In the genomic region with DNA sequence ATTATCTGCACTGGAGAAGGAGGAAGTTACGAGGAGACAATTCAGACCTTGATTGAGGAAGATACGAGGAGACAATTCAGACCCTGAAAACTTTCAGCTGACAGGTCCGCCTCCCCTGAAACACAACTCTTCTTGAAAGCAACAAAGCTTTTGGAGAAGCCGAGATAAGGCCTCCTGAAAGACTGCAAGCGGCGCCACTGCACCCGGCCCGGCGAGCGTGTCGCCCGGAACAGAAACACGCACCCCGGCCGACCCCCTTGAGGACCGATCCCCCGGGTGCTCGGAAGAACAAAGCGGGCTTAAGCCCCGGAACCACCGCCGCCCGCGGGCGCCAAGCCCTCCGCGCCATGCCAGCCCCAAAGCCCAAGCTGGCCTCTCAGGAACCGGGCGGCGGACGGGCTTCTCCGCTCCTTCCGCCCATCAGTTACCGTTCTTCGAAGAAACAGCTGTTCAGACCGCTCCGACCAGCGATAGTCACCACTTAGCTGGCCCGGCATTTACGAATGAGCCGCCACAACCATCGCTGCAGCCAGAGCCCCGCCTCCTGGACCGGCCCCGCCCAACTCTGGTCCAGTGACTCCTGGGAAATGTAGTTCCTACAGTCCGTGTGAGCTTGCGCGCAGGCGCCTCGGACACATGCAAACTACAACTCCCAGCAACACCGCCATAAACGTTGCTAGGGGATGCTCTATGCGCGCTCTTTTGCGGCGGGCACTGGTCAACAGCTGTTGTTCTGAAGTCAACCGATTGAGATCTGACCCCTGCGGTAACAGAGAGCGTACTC, we compare ENCODE assay signal across 8 mouse cellular contexts. TPM values are rescaled to one million over a fixed set of nuclear protein-coding genes. Genes with fewer than 3 reads are reported as not detected.
A peak's percentile ranks its signal among the peaks of the same experiment; 100 is the strongest.
DNase-seq lines count a peak whose midpoint lies in the region; ATAC-seq and TF ChIP-seq lines count a peak whose summit lies in the region.

No protein-coding gene starts in this region.

- intact Hi-C loops in gastrocnemius, adult 2 months (cut with DNase I) = loop anchor here (10.0 kb wide), 2 partner anchors 197 to 203 kb away; a partner anchor contains a TSS

- peak overlapping the region; percentile 76 for H3K27ac ChIP-seq in gastrocnemius, adult 2 months

- peak; percentile 98 for DNase-seq in ZHBTc4 (ENCODE audit: low read depth, low spot score)
- peak; percentile 97 for DNase-seq in gastrocnemius, adult 2 months
- DNase-seq in hindlimb bud, embryonic 11.5 days (ENCODE audit: extremely low spot score, low read depth, low spot score) = peak; percentile 90
- DNase-seq in left cerebral cortex, adult 8-10 months (ENCODE audit: low spot score in 2 of 2) = peak; percentile 82 to 96
- peak; percentile 97 to 98 for DNase-seq in right cerebral cortex, postnatal 10 days (ENCODE audit: low spot score in 2 of 2)
- peak; percentile 92 for DNase-seq in urinary bladder, postnatal 25 days (ENCODE audit: low spot score)

- H3K4me1 ChIP-seq in megakaryocyte, embryonic 14.5 days = peaks cover 68% of the 10 kb centered on the region

- H3K9me3 ChIP-seq in megakaryocyte, embryonic 14.5 days = peaks cover 4% of the 10 kb centered on the region

- peaks cover 5% of the 10 kb centered on the region for H3K36me3 ChIP-seq in megakaryocyte, embryonic 14.5 days (replicated peaks; ENCODE audit: low read length)

- peak; percentile 91 for ATAC-seq in common myeloid progenitor, adult 5-6 weeks (replicated peaks; ENCODE audit: low read depth, poor library complexity, severe bottlenecking)

- TF ChIP-seq CTCF in gastrocnemius, adult 2 months (IDR thresholded peaks at IDR 0.05) = no peak

- H3K27me3 ChIP-seq in megakaryocyte, embryonic 14.5 days (replicated peaks) = no peaks in the 10 kb centered on the region

- H3K4me3 ChIP-seq in gastrocnemius, adult 2 months = peak overlapping the region; percentile 81
- H3K4me3 ChIP-seq in megakaryocyte, embryonic 14.5 days (replicated peaks) = peak overlapping the region; percentile 94

RNA-seq across cellular contexts. Expression of a gene that starts 3.7 kb away (rescaled TPM):
- 15.1 and 27.1 TPM in 2 replicates for total RNA-seq in common myeloid progenitor, adult 5-6 weeks (2017)
- 1 to 10 TPM; 1.1 to 2.9 TPM for total RNA-seq in gastrocnemius, adult 2 months (2021)
- 1 to 10 TPM; 2.1 to 3.7 (median 3.2) TPM for total RNA-seq in left cerebral cortex, adult 8-10 months (2022)
- polyA plus RNA-seq in megakaryocyte, embryonic 14.5 days (2012; ENCODE audit: insufficient read depth, low replicate concordance) = 1.4 TPM in 1 of 2 replicates, not detected in the other

RNA-seq across cellular contexts. Expression of a gene that starts 3.9 kb away (rescaled TPM):
- total RNA-seq in common myeloid progenitor, adult 5-6 weeks (2017) = 12.3 and 21.0 TPM in 2 replicates
- 10 to 100 TPM; 14.5 to 19.7 TPM for total RNA-seq in gastrocnemius, adult 2 months (2021)
- total RNA-seq in left cerebral cortex, adult 8-10 months (2022) = 1 to 10 TPM; 7.1 to 8.6 (median 7.6) TPM
- 1.8 and 2.4 TPM in 2 replicates for polyA plus RNA-seq in megakaryocyte, embryonic 14.5 days (2012; ENCODE audit: insufficient read depth, low replicate concordance)

Comparison
In these comparisons a context has a peak if more than half of its experiments do, and no peak if none do; other contexts are left out.
1. Peak in every context shown above with its lines: DNase-seq, ATAC-seq, H3K4me3 ChIP-seq and H3K27ac ChIP-seq.